Mouse (Mus musculus): ENCODE measurements at regions not wholly inside any gene's neighbourhood (a gene's known extent, or its start where the extent isn't known, plus 50 kb on each side); places are given as distances from the start of the nearest gene placed in this dataset.

DNA sequence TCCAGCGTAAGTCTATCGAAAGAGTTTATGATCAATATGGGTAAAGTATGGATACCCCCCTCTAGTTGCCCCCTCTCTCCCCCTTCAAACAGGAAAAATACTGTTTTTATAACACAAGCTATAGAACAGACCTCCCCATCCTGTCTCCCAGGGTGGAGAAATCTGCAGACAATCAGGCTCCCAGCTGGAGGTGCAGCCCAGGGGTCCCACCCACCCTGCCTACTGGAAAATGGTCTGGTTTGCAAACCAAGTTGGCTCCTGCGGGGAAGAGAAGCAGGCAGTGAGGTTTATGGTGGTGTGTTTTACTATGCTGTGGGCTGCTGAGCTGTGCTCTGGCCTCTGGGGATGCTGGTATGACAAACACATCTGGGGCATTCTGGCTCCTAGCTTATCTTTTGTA lies 70.7 kb upstream of the Sfswap start:
- no peak overlapping the region for H3K27ac ChIP-seq (ENCODE audit: control insufficient read depth, insufficient read depth, low read depth, low read length)
- H3K4me3 ChIP-seq (ENCODE audit: control insufficient read depth, low read depth, low read length), result no peak overlapping the region
- no peaks in the 10 kb centered on the region for H3K36me3 ChIP-seq (ENCODE audit: control insufficient read depth, insufficient read depth, low read length)
- no peaks in the 10 kb centered on the region for H3K27me3 ChIP-seq (ENCODE audit: control insufficient read depth, insufficient read depth, low read length)
- TF ChIP-seq CTCF (IDR thresholded peaks at IDR 0.05; ENCODE audit: control insufficient read depth, insufficient read depth, insufficient replicate concordance, low read depth, low read length) (no peak), POLR2A (IDR thresholded peaks at IDR 0.05; ENCODE audit: control insufficient read depth, low read depth, low read length) (no peak)
- H3K4me1 ChIP-seq (ENCODE audit: control insufficient read depth, insufficient read depth, low read length), result no peaks in the 10 kb centered on the region

DNA sequence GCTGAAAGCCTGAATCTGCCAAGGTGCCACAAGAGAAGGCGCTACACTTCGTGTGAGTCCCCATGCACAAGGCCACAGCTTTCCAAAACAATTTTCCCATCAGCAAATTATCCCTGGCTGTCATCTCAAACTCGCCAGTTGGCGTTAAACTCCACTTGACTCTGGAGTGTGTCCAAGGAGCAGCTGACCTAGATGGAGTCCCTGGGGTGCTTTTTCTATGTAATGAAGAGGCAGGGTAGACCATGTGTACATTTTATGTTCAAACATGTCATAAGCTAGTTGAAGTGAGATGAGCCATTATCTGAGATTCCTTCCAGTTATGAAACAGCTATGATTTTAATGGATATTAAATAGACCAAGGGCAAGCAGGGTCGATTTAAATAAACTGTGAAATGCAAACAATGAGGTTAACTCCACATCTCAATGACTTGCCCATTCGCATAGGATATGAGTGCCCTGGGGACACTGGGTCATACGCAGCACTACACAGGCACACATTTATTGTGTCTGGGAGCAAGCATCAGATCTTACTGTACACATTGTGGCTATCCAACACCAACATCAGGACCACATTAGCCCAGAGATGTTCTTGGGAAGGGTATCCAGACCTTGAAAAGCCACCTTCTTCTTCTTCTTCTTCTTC lies 51.0 kb upstream of the Sfswap start:
- H3K27me3 ChIP-seq (ENCODE audit: control insufficient read depth, insufficient read depth, low read length), result no peaks in the 10 kb centered on the region
- no peaks in the 10 kb centered on the region; the same call in 1 of the 2 replicates for H3K4me1 ChIP-seq (ENCODE audit: control insufficient read depth, insufficient read depth, low read length)
- no peak overlapping the region for H3K27ac ChIP-seq (ENCODE audit: control insufficient read depth, insufficient read depth, low read depth, low read length)
- no peak overlapping the region for H3K4me3 ChIP-seq (ENCODE audit: control insufficient read depth, low read depth, low read length)
- H3K36me3 ChIP-seq (ENCODE audit: control insufficient read depth, insufficient read depth, low read length), result no peaks in the 10 kb centered on the region
- TF ChIP-seq CTCF (IDR thresholded peaks at IDR 0.05; ENCODE audit: control insufficient read depth, insufficient read depth, insufficient replicate concordance, low read depth, low read length) (no peak), POLR2A (IDR thresholded peaks at IDR 0.05; ENCODE audit: control insufficient read depth, low read depth, low read length) (no peak)

Data from testis, adult 2 months (tissue).